Mouse (Mus musculus) limb, embryonic 11.5 days (tissue): Measurements from ENCODE around the gene Dab1. TPM values are rescaled to one million over a fixed set of nuclear protein-coding genes. Genes with fewer than 3 reads are reported as not detected.
A peak's percentile ranks its signal among the peaks of the same experiment; 100 is the strongest.

Experiments used
- ATAC-seq: fragments of 200-750 bp; cut with Nextera tagmentation; 2 replicates; pipeline ENCODE4 v1.8.0; 2017; ENCODE audit warnings: low read depth; ENCODE audit not compliant: insufficient number of reproducible peaks, low FRiP score, low TSS enrichment
- DNase-seq: peaks from one replicate; pipeline ENCODE4 v3.0.0-alpha.2; 2015; ENCODE audit warnings: low spot score
- H3K27ac ChIP-seq: fragments of 300-500 bp; sonication (generic); replicated peaks from 2 replicates; pipeline ENCODE4 v1.5.1; 2014; ENCODE audit warnings: low read depth, mild to moderate bottlenecking, low read length
- H3K27me3 ChIP-seq: fragments of 300-500 bp; sonication (generic); 2 replicates; pipeline ENCODE4 v1.6.1; 2014; ENCODE audit warnings: mild to moderate bottlenecking, low read length, mixed read lengths; ENCODE audit not compliant: control insufficient read depth, insufficient read depth
- H3K36me3 ChIP-seq: fragments of 300-500 bp; sonication (generic); 2 replicates; pipeline ENCODE4 v1.6.1; 2014; ENCODE audit warnings: mild to moderate bottlenecking, low read length, moderate library complexity, mixed read lengths; ENCODE audit not compliant: control insufficient read depth, insufficient read depth
- H3K4me1 ChIP-seq: fragments of 300-500 bp; sonication (generic); 2 replicates; pipeline ENCODE4 v1.6.1; 2014; ENCODE audit warnings: low read length, mixed read lengths; ENCODE audit not compliant: control insufficient read depth, insufficient read depth
- H3K4me2 ChIP-seq: fragments of 300-500 bp; sonication (generic); 2 replicates; pipeline ENCODE4 v1.6.1; 2014; ENCODE audit warnings: low read depth, mild to moderate bottlenecking, moderate library complexity; ENCODE audit not compliant: severe bottlenecking
- H3K4me3 ChIP-seq: fragments of 300-500 bp; sonication (generic); 2 replicates; pipeline ENCODE4 v1.5.1; 2014; ENCODE audit warnings: low read depth, low read length
- H3K9ac ChIP-seq: fragments of 300-500 bp; sonication (generic); 2 replicates; pipeline ENCODE4 v1.6.1; 2014; ENCODE audit warnings: mild to moderate bottlenecking, low read length
- H3K9me3 ChIP-seq: fragments of 300-500 bp; sonication (generic); 2 replicates; pipeline ENCODE4 v1.6.1; 2016; ENCODE audit warnings: low read length; ENCODE audit not compliant: control insufficient read depth
- WGBS: fragments of 180-500 bp; shearing (Covaris S2); extraction: QIAGEN DNeasy Blood & Tissue Kit; methylation state at CpG from one replicate; pipeline ENCODE4 v1.1.7; 2014; 5-methylcytosine and 5-hydroxymethylcytosine counted together
- polyA plus RNA-seq: library from polyadenylated mRNA; unstranded; fragments of >200 nt; fragmentation: Nextera tagmentation; extraction: Ambion mirVana; gene quantifications from 2 replicates; pipeline ENCODE4 v1.2.1, GENCODE M21; 2014

Dab1 gene
- polyA plus RNA-seq, 1 experiment from 2014 or later = 17.1 TPM

DNA sequence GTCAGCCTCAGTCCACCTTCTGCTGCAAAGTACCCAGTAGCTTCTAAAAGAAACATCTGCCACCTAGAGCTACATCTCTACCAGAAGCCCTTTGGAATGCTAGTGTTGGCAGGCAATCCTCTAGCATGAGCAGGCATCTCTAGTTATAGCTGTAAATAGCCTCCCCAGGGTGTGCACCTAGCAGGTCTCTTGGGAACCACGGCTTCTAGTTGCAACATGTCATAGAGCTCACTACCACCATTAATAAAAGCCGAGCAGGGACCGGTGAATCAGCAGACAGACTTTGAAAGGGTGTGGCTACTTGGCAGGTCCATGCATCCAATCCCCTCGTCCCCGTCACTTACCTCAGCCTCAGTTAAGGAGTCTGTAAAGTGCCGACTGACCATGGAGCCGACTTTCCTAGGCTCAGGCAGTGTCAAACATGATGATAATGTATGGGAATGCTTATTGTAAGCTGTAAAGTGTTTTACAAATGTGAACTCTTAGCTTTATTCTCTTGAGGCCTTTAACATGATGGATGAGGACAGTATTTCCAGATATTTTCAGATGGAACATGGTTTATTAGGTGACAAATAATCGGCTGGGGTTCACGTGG is 1095.9 kb downstream of the Dab1 start:
- 0 out of 2 replicates have a peak, but pooled peaks cover 11% of the 10 kb centered on the region for H3K4me1 ChIP-seq
- 49% methylated on average over 9 of the region's 9 CpGs for WGBS
- ATAC-seq = no peak

DNA sequence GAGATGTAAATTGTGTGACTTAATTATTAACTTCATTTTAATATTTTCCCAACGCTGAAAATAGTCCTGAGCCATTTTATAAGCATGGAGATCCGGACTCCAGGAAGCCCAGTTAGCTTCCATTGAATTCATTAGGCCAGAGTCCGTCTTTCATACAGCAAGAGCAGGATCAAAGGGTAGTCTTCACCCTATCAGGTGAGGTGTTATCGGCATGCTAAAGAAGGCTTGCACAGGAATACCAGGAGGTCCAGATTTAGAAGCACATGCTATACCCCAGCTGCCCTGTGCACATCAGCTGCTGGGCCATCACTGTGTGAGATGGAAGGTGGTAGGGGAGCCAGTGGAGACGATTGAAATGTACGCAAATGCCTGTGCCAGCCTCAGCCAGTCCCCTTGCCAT is 1096.7 kb downstream of the Dab1 start:
- Histone ChIP-seq H3K4me2 (no peak overlapping the region), H3K4me3 (no peak overlapping the region), H3K36me3 (no peaks in the 10 kb centered on the region), H3K9me3 (no peaks in the 10 kb centered on the region), H3K4me1 (0 out of 2 replicates have a peak, but pooled peaks cover 12% of the 10 kb centered on the region), H3K9ac (no peak overlapping the region), H3K27ac (no peak overlapping the region), H3K27me3 (no peaks in the 10 kb centered on the region)
- WGBS = 49% methylated on average over 6 of the region's 6 CpGs
- ATAC-seq = no peak
- no peak for DNase-seq

More for the DNA sequence above, 1095.9 kb downstream of the Dab1 start:
- Histone ChIP-seq H3K9me3 (no peaks in the 10 kb centered on the region), H3K27me3 (no peaks in the 10 kb centered on the region), H3K27ac (no peak overlapping the region), H3K36me3 (no peaks in the 10 kb centered on the region), H3K4me2 (no peak overlapping the region), H3K4me3 (no peak overlapping the region), H3K9ac (no peak overlapping the region)
- no peak for DNase-seq

DNA sequence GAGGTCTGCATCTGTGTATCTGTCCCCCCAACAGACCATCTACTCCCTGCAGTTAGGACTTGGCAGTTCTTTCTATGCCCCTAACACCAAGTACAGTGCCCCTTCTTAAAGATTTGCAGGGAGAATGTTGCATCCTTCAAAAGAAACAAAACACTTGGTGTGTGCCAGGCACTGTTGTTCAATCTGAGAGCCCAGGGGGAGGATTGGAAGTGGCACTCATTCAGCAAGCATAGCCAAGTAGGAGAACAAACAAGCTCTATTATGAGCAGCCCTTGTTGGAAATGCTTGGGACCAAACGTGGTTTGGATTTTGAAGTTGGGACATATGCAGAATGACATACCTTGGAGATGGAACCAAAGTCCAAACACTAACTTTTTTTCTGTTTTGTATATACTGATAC is 1097.3 kb downstream of the Dab1 start:
- H3K4me2 ChIP-seq = no peak overlapping the region
- no peak overlapping the region for H3K4me3 ChIP-seq
- DNase-seq (no peak), ATAC-seq (no peak)
- no peaks in the 10 kb centered on the region for H3K27me3 ChIP-seq
- H3K27ac ChIP-seq = no peak overlapping the region
- 0 out of 2 replicates have a peak, but pooled peaks cover 12% of the 10 kb centered on the region for H3K4me1 ChIP-seq
- H3K9me3 ChIP-seq = no peaks in the 10 kb centered on the region
- H3K36me3 ChIP-seq = no peaks in the 10 kb centered on the region
- no peak overlapping the region for H3K9ac ChIP-seq
- 89% methylated on average over 1 of the region's 1 CpGs for WGBS

DNA sequence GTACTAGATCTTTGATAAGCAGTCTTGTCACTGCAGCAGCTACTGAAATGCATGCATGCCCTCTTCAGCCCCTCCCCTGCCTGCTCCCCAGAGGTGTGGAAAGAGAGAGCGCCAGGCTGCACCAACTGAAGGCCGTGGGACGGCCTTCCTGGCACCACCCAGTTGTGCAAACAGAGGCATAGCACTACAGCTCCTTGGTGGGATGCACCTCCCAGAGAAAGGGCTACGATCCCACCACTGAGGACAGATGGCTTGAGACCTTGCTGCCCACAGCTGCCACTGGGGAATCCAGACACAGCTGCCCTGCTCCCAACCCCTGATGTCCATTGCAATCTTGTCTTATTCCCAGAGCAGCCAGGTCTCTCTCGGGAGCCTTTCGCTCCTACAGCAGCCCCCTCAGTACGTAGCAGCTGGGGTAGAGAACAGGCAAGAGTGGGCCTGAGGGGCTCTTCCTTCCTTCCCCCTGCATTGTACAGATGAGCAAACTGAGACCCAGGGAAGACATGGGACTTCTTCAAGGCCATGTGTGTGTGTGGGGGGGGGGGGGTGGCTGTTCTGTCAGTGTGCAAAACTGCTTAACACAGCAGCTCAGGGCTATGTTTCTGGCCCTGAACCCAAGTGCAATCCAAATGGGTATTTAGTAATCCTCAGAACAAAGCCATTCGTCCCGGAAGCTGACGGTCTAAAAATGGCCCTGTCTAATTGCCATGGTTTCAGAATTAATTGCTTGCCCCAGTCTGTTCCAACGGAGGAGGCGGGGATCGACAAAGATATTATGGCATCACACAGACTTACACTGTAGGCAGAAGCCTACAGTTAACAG is 1100.0 kb downstream of the Dab1 start:
- DNase-seq (no peak), ATAC-seq (no peak)
- H3K4me3 ChIP-seq = no peak overlapping the region
- 51% methylated on average over 13 of the region's 13 CpGs for WGBS
- H3K9ac ChIP-seq = no peak overlapping the region
- no peaks in the 10 kb centered on the region for H3K36me3 ChIP-seq
- no peaks in the 10 kb centered on the region for H3K27me3 ChIP-seq
- H3K4me1 ChIP-seq = 0 out of 2 replicates have a peak, but pooled peaks cover 14% of the 10 kb centered on the region
- H3K9me3 ChIP-seq = no peaks in the 10 kb centered on the region
- no peak overlapping the region for H3K4me2 ChIP-seq
- no peak overlapping the region for H3K27ac ChIP-seq

DNA sequence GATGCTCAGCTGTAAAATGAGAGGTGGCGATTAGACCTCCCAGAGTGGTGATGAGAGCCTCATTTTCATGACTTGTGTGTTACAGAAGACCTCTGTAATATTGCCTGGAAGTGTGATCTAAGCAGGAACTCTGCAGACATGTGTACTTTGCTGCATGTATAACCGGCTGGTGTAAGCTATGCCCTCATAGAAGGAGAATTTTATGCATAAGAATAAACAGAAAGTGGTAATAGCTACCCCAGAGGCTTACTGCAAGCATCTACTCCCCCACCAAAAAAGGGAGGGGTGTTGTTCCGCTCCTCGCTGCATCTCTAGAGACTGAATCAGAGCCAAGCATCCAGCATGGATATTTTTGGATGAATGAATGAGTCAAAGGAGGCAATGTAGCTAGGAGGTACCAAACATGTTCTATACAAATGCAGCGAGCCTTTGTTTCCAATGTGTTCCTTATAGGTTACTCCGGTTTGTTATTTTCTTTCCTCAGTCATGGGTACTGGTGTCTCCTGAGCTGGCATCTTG is 1104.4 kb downstream of the Dab1 start:
- H3K36me3 ChIP-seq = no peaks in the 10 kb centered on the region
- H3K27me3 ChIP-seq = no peaks in the 10 kb centered on the region
- DNase-seq (no peak), ATAC-seq (no peak)
- H3K4me3 ChIP-seq = no peak overlapping the region
- no peak overlapping the region for H3K4me2 ChIP-seq
- H3K27ac ChIP-seq = no peak overlapping the region
- H3K9me3 ChIP-seq = no peaks in the 10 kb centered on the region
- 0 out of 2 replicates have a peak, but pooled peaks cover 12% of the 10 kb centered on the region for H3K4me1 ChIP-seq
- WGBS = 83% methylated on average over 6 of the region's 6 CpGs
- no peak overlapping the region for H3K9ac ChIP-seq

DNA sequence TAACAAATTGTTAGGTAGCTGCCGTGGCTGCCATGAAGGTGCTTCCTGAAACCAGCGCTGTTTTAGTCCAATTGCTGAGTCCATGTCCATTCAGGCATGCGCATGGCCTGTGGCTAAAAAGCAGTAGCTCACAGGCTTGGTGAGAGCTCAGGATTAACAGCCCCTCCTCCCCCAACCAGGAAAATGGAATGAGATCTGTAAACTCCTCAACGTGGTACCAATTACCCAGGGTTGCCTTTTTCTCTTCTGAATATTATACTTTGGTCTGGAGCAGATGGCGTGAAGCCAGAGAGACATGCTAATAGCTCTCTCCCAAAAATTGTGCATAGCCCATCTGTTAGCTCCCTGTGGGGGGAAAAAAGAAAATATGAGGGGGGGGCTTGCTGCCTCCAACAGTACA is 1105.1 kb downstream of the Dab1 start:
- Histone ChIP-seq H3K4me2 (no peak overlapping the region), H3K4me1 (0 out of 2 replicates have a peak, but pooled peaks cover 10% of the 10 kb centered on the region), H3K4me3 (no peak overlapping the region), H3K36me3 (no peaks in the 10 kb centered on the region), H3K9ac (no peak overlapping the region), H3K27me3 (no peaks in the 10 kb centered on the region), H3K27ac (no peak overlapping the region), H3K9me3 (no peaks in the 10 kb centered on the region)
- ATAC-seq = no peak
- peak; percentile 52 for DNase-seq
- 20% methylated on average over 5 of the region's 5 CpGs for WGBS

DNA sequence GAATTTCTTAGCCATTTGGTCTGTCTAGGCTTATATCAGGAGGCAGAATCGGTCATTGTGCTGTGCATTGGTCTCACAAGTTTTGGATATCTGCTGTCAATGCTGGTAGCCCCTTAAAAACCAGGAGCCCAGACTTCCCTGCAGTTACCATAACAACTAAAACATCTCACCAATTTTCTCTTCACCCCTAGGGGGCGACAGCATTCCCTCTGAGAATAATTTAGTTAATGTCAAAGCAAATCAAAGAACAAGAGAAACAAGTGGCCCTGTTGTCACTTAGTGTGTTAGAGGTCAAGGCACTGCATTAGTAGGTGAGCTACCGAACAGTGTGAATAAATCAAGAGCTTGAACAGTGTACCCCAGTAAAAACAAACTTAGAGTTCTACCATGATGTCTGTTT is 1106.5 kb downstream of the Dab1 start:
- Histone ChIP-seq H3K4me1 (0 out of 2 replicates have a peak, but pooled peaks cover 3% of the 10 kb centered on the region), H3K36me3 (no peaks in the 10 kb centered on the region), H3K4me3 (no peak overlapping the region), H3K27ac (no peak overlapping the region), H3K9ac (no peak overlapping the region), H3K4me2 (no peak overlapping the region), H3K9me3 (no peaks in the 10 kb centered on the region), H3K27me3 (no peaks in the 10 kb centered on the region)
- peak; percentile 46 for DNase-seq
- no peak for ATAC-seq
- WGBS = 52% methylated on average over 3 of the region's 3 CpGs

DNA sequence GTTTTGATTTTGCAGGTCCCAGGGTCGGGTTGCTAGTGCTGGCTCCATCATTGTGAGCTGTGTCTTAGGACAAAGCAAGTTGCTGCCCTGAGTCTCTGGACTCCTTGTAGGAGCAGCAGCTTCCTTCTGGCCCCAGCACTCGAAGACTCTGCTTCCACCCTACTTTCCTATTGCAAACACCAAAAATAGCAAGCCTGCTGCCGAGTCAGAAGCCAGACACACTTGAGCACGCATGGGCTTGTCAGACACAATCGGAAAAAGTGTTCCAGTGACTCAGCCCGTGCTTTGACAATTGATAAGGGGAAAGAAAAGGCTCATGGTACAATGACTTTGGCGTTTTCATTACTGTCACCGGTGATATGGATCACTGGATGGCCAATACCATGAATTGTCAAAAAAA is 1110.0 kb downstream of the Dab1 start:
- Histone ChIP-seq H3K4me1 (0 out of 2 replicates have a peak, but pooled peaks cover 2% of the 10 kb centered on the region), H3K27me3 (no peaks in the 10 kb centered on the region), H3K4me3 (no peak overlapping the region), H3K9ac (no peak overlapping the region), H3K27ac (no peak overlapping the region), H3K4me2 (no peak overlapping the region), H3K9me3 (no peaks in the 10 kb centered on the region), H3K36me3 (no peaks in the 10 kb centered on the region)
- 82% methylated on average over 8 of the region's 8 CpGs for WGBS
- no peak for ATAC-seq
- no peak for DNase-seq
